Mouse (Mus musculus) embryonic facial prominence, embryonic 13.5 days (tissue): Measurements from ENCODE around the gene Kcnh3. TPM values are rescaled to one million over a fixed set of nuclear protein-coding genes. Genes with fewer than 3 reads are reported as not detected.
"Not testable (repeated sequence)": the region's sequence is repeated elsewhere in the genome, so short reads cannot be mapped to it uniquely, and the experiment has no call there.

ENCODE experiments used
- ATAC-seq: fragments of 200-750 bp; cut with Nextera tagmentation; 2 replicates; pipeline ENCODE4 v1.8.0; 2017; ENCODE audit warnings: low read depth; ENCODE audit not compliant: insufficient number of reproducible peaks, insufficient read depth, low FRiP score, low TSS enrichment
- H3K27ac ChIP-seq: fragments of 300-500 bp; sonication (generic); 2 replicates; pipeline ENCODE4 v1.5.1; 2015; ENCODE audit warnings: moderate library complexity, mild to moderate bottlenecking, inconsistent platforms
- H3K27me3 ChIP-seq: fragments of 300-500 bp; sonication (generic); 2 replicates; pipeline ENCODE4 v1.6.1; 2015; ENCODE audit warnings: mild to moderate bottlenecking, inconsistent platforms
- H3K36me3 ChIP-seq: fragments of 300-500 bp; sonication (generic); 2 replicates; pipeline ENCODE4 v1.6.1; 2015; ENCODE audit warnings: mild to moderate bottlenecking, inconsistent platforms
- H3K4me1 ChIP-seq: fragments of 300-500 bp; sonication (generic); 2 replicates; pipeline ENCODE4 v1.6.1; 2015; ENCODE audit warnings: inconsistent platforms
- H3K4me2 ChIP-seq: fragments of 300-500 bp; sonication (generic); 2 replicates; pipeline ENCODE4 v1.6.1; 2015; ENCODE audit warnings: moderate library complexity, mild to moderate bottlenecking, inconsistent platforms
- H3K4me3 ChIP-seq: fragments of 300-500 bp; sonication (generic); 2 replicates; pipeline ENCODE4 v1.5.1; 2015; ENCODE audit warnings: mild to moderate bottlenecking, inconsistent platforms
- H3K9ac ChIP-seq: fragments of 300-500 bp; sonication (generic); 2 replicates; pipeline ENCODE4 v1.6.1; 2015; ENCODE audit warnings: mild to moderate bottlenecking, inconsistent platforms
- H3K9me3 ChIP-seq: fragments of 300-500 bp; sonication (generic); 2 replicates; pipeline ENCODE4 v1.6.1; 2016; ENCODE audit warnings: inconsistent platforms
- whole genome bisulfite sequencing: fragments of 180-500 bp; shearing (Covaris S2); methylation state at CpG from one replicate; pipeline ENCODE4 v1.1.7; 2015; ENCODE audit warnings: mixed read lengths; 5-methylcytosine and 5-hydroxymethylcytosine counted together
- polyA plus RNA-seq: library from polyadenylated mRNA; unstranded; fragments of >200 nt; fragmentation: Nextera tagmentation; extraction: Ambion mirVana; gene quantifications from 2 replicates; pipeline ENCODE4 v1.2.1, GENCODE M21; 2015

Kcnh3 gene
- polyA plus RNA-seq, 1 experiment from 2014 or later: 2.0 TPM

DNA sequence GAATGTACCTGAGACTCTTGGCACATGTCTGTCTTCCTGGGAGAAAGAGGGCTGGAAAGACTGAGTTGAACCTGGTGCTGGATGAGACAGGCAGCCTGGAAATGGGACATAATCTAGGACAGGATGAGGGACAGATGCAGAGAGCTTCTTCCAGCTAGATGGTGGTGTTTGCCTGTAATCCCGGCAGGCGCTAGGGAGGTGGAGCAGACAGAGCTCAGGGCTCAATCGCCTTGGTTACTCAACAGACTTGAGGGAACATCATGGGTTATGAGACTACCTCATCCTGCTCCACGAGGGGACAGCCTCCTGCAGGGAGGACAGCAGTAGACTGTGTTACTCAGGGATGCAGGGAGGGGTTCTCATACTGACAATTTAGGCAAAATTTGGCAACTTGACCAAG lies 16.6 kb downstream of the Kcnh3 start:
- Histone ChIP-seq H3K9me3 (no peaks in the 10 kb centered on the region), H3K4me1 (peaks cover 7% of the 10 kb centered on the region; the same call in 1 of the 2 replicates), H3K27ac (no peak overlapping the region), H3K36me3 (peaks cover 52% of the 10 kb centered on the region), H3K4me2 (no peak overlapping the region), H3K9ac (no peak overlapping the region), H3K27me3 (no peaks in the 10 kb centered on the region), H3K4me3 (no peak overlapping the region)
- no peak for ATAC-seq
- 71% methylated on average over 4 of the region's 4 CpGs for WGBS

DNA sequence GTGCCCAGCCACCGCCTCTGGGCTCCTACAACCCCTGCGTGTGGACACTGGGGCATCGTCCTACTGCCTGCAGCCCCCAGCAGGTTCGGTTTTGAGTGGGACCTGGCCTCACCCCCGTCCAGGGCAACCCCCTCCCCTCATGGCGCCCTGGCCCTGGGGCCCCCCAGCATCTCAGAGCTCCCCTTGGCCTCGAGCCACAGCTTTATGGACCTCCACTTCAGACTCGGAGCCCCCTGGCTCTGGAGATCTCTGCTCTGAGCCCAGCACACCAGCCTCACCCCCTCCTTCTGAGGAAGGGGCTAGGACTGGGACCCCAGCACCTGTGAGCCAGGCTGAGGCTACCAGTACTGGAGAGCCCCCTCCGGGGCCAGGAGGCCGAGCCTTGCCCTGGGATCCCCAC lies 17.4 kb downstream of the Kcnh3 start:
- H3K4me1 ChIP-seq: peaks cover 7% of the 10 kb centered on the region; the same call in 1 of the 2 replicates
- H3K9me3 ChIP-seq: no peaks in the 10 kb centered on the region
- ATAC-seq: no peak
- no peak overlapping the region for H3K9ac ChIP-seq
- H3K36me3 ChIP-seq: peaks cover 60% of the 10 kb centered on the region
- no peak overlapping the region for H3K4me2 ChIP-seq
- H3K4me3 ChIP-seq: no peak overlapping the region
- WGBS: 89% methylated on average over 10 of the region's 10 CpGs
- H3K27me3 ChIP-seq: no peaks in the 10 kb centered on the region
- no peak overlapping the region for H3K27ac ChIP-seq

- Histone ChIP-seq H3K36me3 (peaks cover 80% of the 10 kb centered on the region), H3K4me1 (peaks cover 11% of the 10 kb centered on the region; the same call in 1 of the 2 replicates)
- not testable (repeated sequence) for H3K27me3 ChIP-seq, H3K27ac ChIP-seq, H3K9me3 ChIP-seq, ATAC-seq, H3K9ac ChIP-seq, H3K4me2 ChIP-seq, H3K4me3 ChIP-seq
- WGBS: 85% methylated on average over 6 of the region's 6 CpGs
Measured at GRCm38 (mm10) chr15:99246736-99247135, 22.1 kb downstream of the Kcnh3 start.

GRCm38 (mm10) chr15:99248972-99249371 lies 24.3 kb downstream of the Kcnh3 start:
- H3K27me3 ChIP-seq: no peaks in the 10 kb centered on the region
- peaks cover 15% of the 10 kb centered on the region for H3K4me1 ChIP-seq
- WGBS: 79% methylated on average over 9 of the region's 9 CpGs
- no peak overlapping the region for H3K9ac ChIP-seq
- H3K27ac ChIP-seq: no peak overlapping the region
- no peak overlapping the region for H3K4me2 ChIP-seq
- no peaks in the 10 kb centered on the region for H3K9me3 ChIP-seq
- no peak overlapping the region for H3K4me3 ChIP-seq
- ATAC-seq: no peak
- peaks cover 60% of the 10 kb centered on the region for H3K36me3 ChIP-seq

- no peaks in the 10 kb centered on the region for H3K9me3 ChIP-seq
- no peak overlapping the region for H3K27ac ChIP-seq
- H3K4me2 ChIP-seq: no peak overlapping the region
- no peak for ATAC-seq
- H3K9ac ChIP-seq: 0 out of 2 replicates have a peak overlapping the region, but pooled peaks have one; percentile 21
- H3K4me3 ChIP-seq: no peak overlapping the region
- WGBS: 91% methylated on average over 11 of the region's 11 CpGs
- peaks cover 50% of the 10 kb centered on the region for H3K36me3 ChIP-seq
- no peaks in the 10 kb centered on the region for H3K27me3 ChIP-seq
- H3K4me1 ChIP-seq: peaks cover 15% of the 10 kb centered on the region
Measured at GRCm38 (mm10) chr15:99249938-99250337, 25.3 kb downstream of the Kcnh3 start.

GRCm38 (mm10) chr15:99251111-99251510 lies 26.4 kb downstream of the Kcnh3 start:
- Histone ChIP-seq H3K4me3 (peak overlapping the region; percentile 57), H3K27ac (peak overlapping the region; percentile 97; the same call in 1 of the 2 replicates), H3K4me1 (peaks cover 15% of the 10 kb centered on the region), H3K9ac (peak overlapping the region; percentile 73), H3K36me3 (peaks cover 40% of the 10 kb centered on the region), H3K4me2 (peak overlapping the region; percentile 69)
- not testable (repeated sequence) for H3K27me3 ChIP-seq, ATAC-seq, H3K9me3 ChIP-seq
- WGBS: under 1% methylated on average over 14 of the region's 15 CpGs

DNA sequence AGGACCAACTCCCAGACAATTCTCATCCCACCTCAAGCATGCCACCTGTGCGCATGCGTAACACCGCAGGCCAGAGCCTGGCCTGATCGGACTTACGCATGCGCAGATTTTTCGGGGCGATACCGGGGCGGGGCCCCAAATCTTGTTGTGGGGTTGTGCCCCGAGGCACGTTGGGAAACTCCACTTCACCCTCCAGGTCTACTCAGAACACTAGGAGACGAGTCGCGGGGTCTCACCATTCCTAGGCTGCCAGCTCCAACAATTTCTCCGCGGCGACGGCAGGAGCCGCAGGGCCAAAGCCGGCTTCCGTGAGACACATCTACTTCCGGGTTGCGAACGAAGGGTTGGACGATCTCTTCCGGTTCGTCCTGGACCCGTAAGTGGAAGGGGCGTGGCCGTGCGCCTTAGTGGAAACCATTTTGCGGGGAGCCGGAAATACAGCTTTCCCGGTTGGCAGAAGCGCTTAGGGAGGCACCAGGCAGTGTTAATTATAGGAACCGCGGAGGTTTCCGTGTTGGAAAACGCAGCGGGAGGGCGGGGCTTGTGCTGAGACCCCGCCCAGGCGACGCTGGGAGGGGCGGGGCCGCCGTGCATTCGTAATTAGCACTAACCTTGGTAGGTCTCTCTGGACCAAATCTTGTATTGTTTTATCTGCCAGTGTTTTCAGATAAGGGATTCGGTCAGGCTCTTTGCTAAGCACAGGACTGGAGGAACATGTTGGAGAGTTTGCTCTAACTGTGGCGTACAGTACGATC lies 27.1 kb downstream of the Kcnh3 start, which contains the start of gene Mcrs1:
Gene Mcrs1 (minus strand): TSS at position 336 of the 755 bp plus-strand sequence.
- Histone ChIP-seq H3K9ac (peak within 1 kb of the TSS; percentile 73), H3K4me1 (peaks cover 15% of the 10 kb centered on the region), H3K36me3 (peaks cover 33% of the 10 kb centered on the region), H3K4me2 (peak within 1 kb of the TSS; percentile 69), H3K27me3 (no peaks in the 10 kb centered on the region), H3K9me3 (no peaks in the 10 kb centered on the region), H3K27ac (peak within 1 kb of the TSS; percentile 97), H3K4me3 (peak within 1 kb of the TSS; percentile 57)
- ATAC-seq: peak; percentile 90
- WGBS: under 1% methylated on average over 52 of the region's 52 CpGs

DNA sequence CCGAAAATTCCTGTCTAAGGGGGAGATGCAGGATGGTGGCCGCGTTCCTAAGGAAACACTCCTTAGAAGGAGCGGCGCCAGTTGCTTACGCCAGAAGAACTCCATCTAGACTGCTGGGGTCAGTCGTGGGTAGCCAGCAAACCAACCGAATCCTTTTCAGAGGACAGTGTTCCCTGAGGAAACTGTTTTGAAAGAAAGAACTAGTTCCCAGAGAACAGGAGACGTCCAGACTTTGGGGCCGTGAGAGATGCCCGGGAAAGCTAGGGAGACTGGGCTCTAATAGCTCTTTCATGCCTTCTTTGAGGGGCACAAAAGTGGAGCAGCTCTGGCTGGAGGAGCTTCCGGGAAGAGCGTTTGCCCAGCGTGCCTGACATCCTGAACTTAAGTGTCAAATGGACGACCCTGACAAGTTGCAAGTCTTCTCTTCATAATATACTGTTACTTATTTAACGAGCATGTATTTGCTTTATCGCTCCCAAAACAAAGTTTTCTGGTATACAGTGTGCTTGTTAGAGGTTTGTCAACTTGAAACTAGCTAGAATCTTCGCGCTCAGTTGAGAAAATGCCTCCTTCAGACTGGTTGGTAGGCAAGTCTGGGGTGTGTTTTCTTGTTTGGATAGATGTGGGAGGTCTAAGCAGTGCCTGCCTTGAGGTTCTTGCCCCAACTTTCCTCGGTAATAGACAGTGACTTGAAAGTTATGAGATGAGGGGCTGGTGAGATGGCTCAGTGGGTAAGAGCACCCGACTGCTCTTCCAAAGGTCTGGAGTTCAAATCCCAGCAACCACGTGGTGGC lies 27.9 kb downstream of the Kcnh3 start:
- Histone ChIP-seq H3K27ac (peak overlapping the region; percentile 97), H3K9me3 (no peaks in the 10 kb centered on the region), H3K4me3 (peak overlapping the region; percentile 57), H3K4me2 (peak overlapping the region; percentile 69), H3K27me3 (no peaks in the 10 kb centered on the region), H3K4me1 (peaks cover 15% of the 10 kb centered on the region), H3K36me3 (peaks cover 25% of the 10 kb centered on the region), H3K9ac (peak overlapping the region; percentile 73)
- ATAC-seq: peak; percentile 54
- 4% methylated on average over 22 of the region's 22 CpGs for WGBS

DNA sequence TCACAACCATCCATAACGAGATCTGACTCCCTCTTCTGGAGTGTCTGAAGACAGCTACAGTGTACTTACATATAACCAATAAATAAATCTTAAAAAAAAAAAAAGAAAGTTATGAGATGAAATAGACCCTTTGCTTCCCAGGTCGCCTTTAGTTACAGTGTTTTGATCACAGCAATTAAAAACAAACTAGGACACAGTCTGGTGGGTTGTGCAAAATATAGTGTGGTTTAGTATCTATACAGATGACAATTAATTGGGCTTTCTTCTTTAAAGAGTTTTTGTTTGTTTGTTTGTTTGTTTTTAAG lies 28.5 kb downstream of the Kcnh3 start:
- H3K4me3 ChIP-seq: peak overlapping the region; percentile 57
- H3K27ac ChIP-seq: peak overlapping the region; percentile 97; the same call in 1 of the 2 replicates
- 36% methylated on average over 2 of the region's 2 CpGs for WGBS

GRCm38 (mm10) chr15:99253772-99254171 lies 29.1 kb downstream of the Kcnh3 start:
- no peak for ATAC-seq
- Histone ChIP-seq H3K9ac (no peak overlapping the region), H3K9me3 (no peaks in the 10 kb centered on the region), H3K27me3 (no peaks in the 10 kb centered on the region), H3K27ac (no peak overlapping the region), H3K4me3 (no peak overlapping the region), H3K4me2 (no peak overlapping the region), H3K4me1 (peaks cover 15% of the 10 kb centered on the region), H3K36me3 (peaks cover 13% of the 10 kb centered on the region)
- 96% methylated on average over 6 of the region's 6 CpGs for WGBS

More for the DNA sequence above, 28.5 kb downstream of the Kcnh3 start:
- not testable (repeated sequence) for H3K27me3 ChIP-seq, H3K9ac ChIP-seq, H3K9me3 ChIP-seq, ATAC-seq
- peaks cover 19% of the 10 kb centered on the region for H3K36me3 ChIP-seq
- peaks cover 15% of the 10 kb centered on the region for H3K4me1 ChIP-seq
- H3K4me2 ChIP-seq: peak overlapping the region; percentile 69

DNA sequence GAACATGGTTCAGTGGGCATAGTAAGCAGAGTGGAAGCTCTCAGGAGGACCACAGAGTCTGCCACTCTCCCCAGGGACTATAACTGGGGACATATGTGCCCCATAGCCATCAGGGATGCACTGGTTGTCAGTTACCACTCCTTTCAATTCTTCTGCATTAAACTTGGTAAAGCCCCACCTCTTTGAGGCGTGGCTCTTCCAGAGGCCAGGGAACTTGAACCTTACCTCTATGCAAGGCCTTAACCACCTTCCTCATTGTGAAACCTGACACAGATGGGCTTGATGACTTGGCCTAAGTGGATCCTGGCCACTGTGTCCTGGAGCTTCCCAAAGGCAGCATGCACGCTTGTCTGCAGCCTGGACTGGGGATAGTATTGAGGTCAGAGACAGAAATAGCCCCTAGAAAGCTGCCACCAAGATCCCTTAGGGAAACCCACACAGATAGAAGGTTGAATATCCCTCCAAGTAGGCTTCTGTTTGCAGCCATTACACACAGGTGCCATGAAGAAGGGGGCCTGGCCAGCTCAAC lies 29.9 kb downstream of the Kcnh3 start:
- H3K27ac ChIP-seq: no peak overlapping the region
- H3K4me1 ChIP-seq: peaks cover 15% of the 10 kb centered on the region
- H3K27me3 ChIP-seq: no peaks in the 10 kb centered on the region
- no peaks in the 10 kb centered on the region for H3K9me3 ChIP-seq
- no peak overlapping the region for H3K4me3 ChIP-seq
- WGBS: 83% methylated on average over 2 of the region's 2 CpGs
- H3K36me3 ChIP-seq: peaks cover 6% of the 10 kb centered on the region
- no peak overlapping the region for H3K9ac ChIP-seq
- H3K4me2 ChIP-seq: no peak overlapping the region
- ATAC-seq: no peak
